Mouse (Mus musculus) forebrain, embryonic 14.5 days (tissue): Measurements from ENCODE around the gene Tnfaip6. TPM values are rescaled to one million over a fixed set of nuclear protein-coding genes. Genes with fewer than 3 reads are reported as not detected.

ENCODE experiments used
- ATAC-seq: fragments of 200-750 bp; cut with Nextera tagmentation; 2 replicates; pipeline ENCODE4 v1.8.0; 2017; ENCODE audit warnings: mild to moderate bottlenecking, moderate library complexity
- DNase-seq: peaks from one replicate; pipeline ENCODE4 v3.0.0-alpha.2; 2015; ENCODE audit warnings: low spot score
- H3K27ac ChIP-seq: fragments of 300-500 bp; sonication (generic); 2 replicates; pipeline ENCODE4 v1.5.1; 2014; ENCODE audit warnings: low read depth, mild to moderate bottlenecking, control low read depth, low read length, moderate library complexity
- H3K27me3 ChIP-seq: fragments of 300-500 bp; sonication (generic); replicated peaks from 2 replicates; pipeline ENCODE4 v1.6.1; 2014; ENCODE audit warnings: low read length, control low read depth, mixed read lengths; ENCODE audit not compliant: control insufficient read depth, insufficient read depth
- H3K36me3 ChIP-seq: fragments of 300-500 bp; sonication (generic); 2 replicates; pipeline ENCODE4 v1.6.1; 2014; ENCODE audit warnings: low read length, control low read depth; ENCODE audit not compliant: control insufficient read depth, insufficient read depth
- H3K4me1 ChIP-seq: fragments of 300-500 bp; sonication (generic); 2 replicates; pipeline ENCODE4 v1.6.1; 2014; ENCODE audit warnings: antibody characterized with exemption, low read length, control low read depth; ENCODE audit not compliant: control insufficient read depth, insufficient read depth
- H3K4me2 ChIP-seq: fragments of 300-500 bp; sonication (generic); 2 replicates; pipeline ENCODE4 v1.6.1; 2014; ENCODE audit warnings: mild to moderate bottlenecking, control low read depth, low read length
- H3K4me3 ChIP-seq: fragments of 300-500 bp; sonication (generic); 2 replicates; pipeline ENCODE4 v1.5.1; 2014; ENCODE audit warnings: low read depth, low read length, control low read depth
- H3K9ac ChIP-seq: fragments of 300-500 bp; sonication (generic); 2 replicates; pipeline ENCODE4 v1.6.1; 2014; ENCODE audit warnings: mild to moderate bottlenecking, low read length, control low read depth, moderate library complexity
- H3K9me3 ChIP-seq: fragments of 300-500 bp; sonication (generic); replicated peaks from 2 replicates; pipeline ENCODE4 v1.6.1; 2016; ENCODE audit warnings: low read length, control low read depth, mixed read lengths; ENCODE audit not compliant: control insufficient read depth
- WGBS: fragments of 180-500 bp; shearing (Covaris S2); extraction: QIAGEN DNeasy Blood & Tissue Kit; methylation state at CpG from one replicate; pipeline ENCODE4 v1.1.7; 2014; 5-methylcytosine and 5-hydroxymethylcytosine counted together
- polyA plus RNA-seq: library from polyadenylated mRNA; unstranded; fragments of >200 nt; fragmentation: Nextera tagmentation; extraction: Ambion mirVana; gene quantifications from 2 replicates; pipeline ENCODE4 v1.2.1, GENCODE M21; 2014

Gene Tnfaip6
- polyA plus RNA-seq, 1 experiment from 2014 or later, result 6.5 TPM

- no peak overlapping the region for H3K4me2 ChIP-seq
- H3K4me1 ChIP-seq, result no peaks in the 10 kb centered on the region
- ATAC-seq (no peak), DNase-seq (no peak)
- no peak overlapping the region for H3K9ac ChIP-seq
- no peaks in the 10 kb centered on the region for H3K27me3 ChIP-seq
- H3K9me3 ChIP-seq, result no peaks in the 10 kb centered on the region
- H3K27ac ChIP-seq, result no peak overlapping the region
- no peaks in the 10 kb centered on the region for H3K36me3 ChIP-seq
- H3K4me3 ChIP-seq, result no peak overlapping the region
Measured at GRCm38 (mm10) chr2:52057681-52058080, 19.9 kb downstream of the Tnfaip6 start.

GRCm38 (mm10) chr2:52068641-52069040 is 30.8 kb downstream of the Tnfaip6 start:
- DNase-seq (no peak), ATAC-seq (no peak)
- no peak overlapping the region for H3K9ac ChIP-seq
- WGBS, result 66% methylated on average over 1 of the region's 1 CpGs
- peaks cover 4% of the 10 kb centered on the region; the same call in 1 of the 2 replicates for H3K4me1 ChIP-seq
- no peaks in the 10 kb centered on the region for H3K9me3 ChIP-seq
- H3K27me3 ChIP-seq, result no peaks in the 10 kb centered on the region
- no peak overlapping the region for H3K4me2 ChIP-seq
- H3K4me3 ChIP-seq, result no peak overlapping the region
- H3K36me3 ChIP-seq, result no peaks in the 10 kb centered on the region
- no peak overlapping the region for H3K27ac ChIP-seq

- H3K27ac ChIP-seq, result no peak overlapping the region
- H3K27me3 ChIP-seq, result no peaks in the 10 kb centered on the region
- 0 out of 2 replicates have a peak, but pooled peaks cover 4% of the 10 kb centered on the region for H3K36me3 ChIP-seq
- H3K9ac ChIP-seq, result no peak overlapping the region
- H3K4me3 ChIP-seq, result no peak overlapping the region
- H3K9me3 ChIP-seq, result no peaks in the 10 kb centered on the region
- WGBS, result 86% methylated on average over 5 of the region's 5 CpGs
- H3K4me1 ChIP-seq, result peaks cover 7% of the 10 kb centered on the region; the same call in 1 of the 2 replicates
- no peak for ATAC-seq
- no peak overlapping the region for H3K4me2 ChIP-seq
- DNase-seq, result no peak
Measured at GRCm38 (mm10) chr2:52070816-52071215, 33.0 kb downstream of the Tnfaip6 start.

GRCm38 (mm10) chr2:52071241-52071991 is 33.6 kb downstream of the Tnfaip6 start:
- DNase-seq, result no peak
- H3K9me3 ChIP-seq, result no peaks in the 10 kb centered on the region
- no peaks in the 10 kb centered on the region for H3K27me3 ChIP-seq
- peak overlapping the region; percentile 67 for H3K4me2 ChIP-seq
- H3K27ac ChIP-seq, result 0 out of 2 replicates have a peak overlapping the region, but pooled peaks have one; percentile 65
- 0 out of 2 replicates have a peak overlapping the region, but pooled peaks have one; percentile 95 for H3K4me3 ChIP-seq
- ATAC-seq, result no peak
- H3K36me3 ChIP-seq, result 0 out of 2 replicates have a peak, but pooled peaks cover 4% of the 10 kb centered on the region
- H3K9ac ChIP-seq, result peak overlapping the region; percentile 93; the same call in 1 of the 2 replicates
- WGBS, result 21% methylated on average over 13 of the region's 13 CpGs
- peaks cover 7% of the 10 kb centered on the region; the same call in 1 of the 2 replicates for H3K4me1 ChIP-seq

GRCm38 (mm10) chr2:52072065-52072490 is 34.3 kb downstream of the Tnfaip6 start:
- Histone ChIP-seq H3K27me3 (no peaks in the 10 kb centered on the region), H3K4me1 (peaks cover 7% of the 10 kb centered on the region; the same call in 1 of the 2 replicates), H3K4me3 (peak overlapping the region; percentile 95), H3K36me3 (peaks cover 7% of the 10 kb centered on the region; the same call in 1 of the 2 replicates), H3K4me2 (peak overlapping the region; percentile 67), H3K9me3 (no peaks in the 10 kb centered on the region), H3K27ac (peak overlapping the region; percentile 65), H3K9ac (peak overlapping the region; percentile 93)
- DNase-seq (no peak), ATAC-seq (peak; percentile 41)
- under 1% methylated on average over 10 of the region's 10 CpGs for WGBS

GRCm38 (mm10) chr2:52072491-52073140 is 34.8 kb downstream of the Tnfaip6 start, which contains the start of gene Rif1:
Gene Rif1, plus strand, starts transcription at chr2:52072832.
- Histone ChIP-seq H3K4me2 (peak within 1 kb of the TSS; percentile 67), H3K27ac (peak within 1 kb of the TSS; percentile 65), H3K4me3 (peak within 1 kb of the TSS; percentile 95), H3K27me3 (no peaks in the 10 kb centered on the region), H3K4me1 (peaks cover 7% of the 10 kb centered on the region; the same call in 1 of the 2 replicates), H3K9ac (peak within 1 kb of the TSS; percentile 93), H3K36me3 (peaks cover 11% of the 10 kb centered on the region; the same call in 1 of the 2 replicates), H3K9me3 (no peaks in the 10 kb centered on the region)
- ATAC-seq, result peak; percentile 97
- DNase-seq, result peak; percentile 89
- WGBS, result 2% methylated on average over 52 of the region's 72 CpGs

- H3K4me1 ChIP-seq, result peaks cover 7% of the 10 kb centered on the region; the same call in 1 of the 2 replicates
- peak overlapping the region; percentile 65; the same call in 1 of the 2 replicates for H3K27ac ChIP-seq
- no peaks in the 10 kb centered on the region for H3K9me3 ChIP-seq
- peak overlapping the region; percentile 67 for H3K4me2 ChIP-seq
- 1% methylated on average over 50 of the region's 56 CpGs for WGBS
- H3K36me3 ChIP-seq, result peaks cover 12% of the 10 kb centered on the region; the same call in 1 of the 2 replicates
- H3K27me3 ChIP-seq, result no peaks in the 10 kb centered on the region
- peak overlapping the region; percentile 93 for H3K9ac ChIP-seq
- ATAC-seq (peak; percentile 46; the same call in 1 of the 2 replicates), DNase-seq (peak; percentile 25)
- peak overlapping the region; percentile 95 for H3K4me3 ChIP-seq
Measured at GRCm38 (mm10) chr2:52073141-52073904, 35.5 kb downstream of the Tnfaip6 start.

- peaks cover 40% of the 10 kb centered on the region for H3K36me3 ChIP-seq
- no peak overlapping the region for H3K27ac ChIP-seq
- H3K9me3 ChIP-seq, result no peaks in the 10 kb centered on the region
- no peak for DNase-seq
- H3K4me3 ChIP-seq, result no peak overlapping the region
- WGBS, result 90% methylated on average over 2 of the region's 2 CpGs
- ATAC-seq, result no peak
- peaks cover 3% of the 10 kb centered on the region; the same call in 1 of the 2 replicates for H3K4me1 ChIP-seq
- H3K27me3 ChIP-seq, result no peaks in the 10 kb centered on the region
- no peak overlapping the region for H3K9ac ChIP-seq
- H3K4me2 ChIP-seq, result no peak overlapping the region
Measured at GRCm38 (mm10) chr2:52078666-52079065, 40.9 kb downstream of the Tnfaip6 start.
